Comparison of ENCODE assay signal across 12 mouse cellular contexts in the genomic region with DNA sequence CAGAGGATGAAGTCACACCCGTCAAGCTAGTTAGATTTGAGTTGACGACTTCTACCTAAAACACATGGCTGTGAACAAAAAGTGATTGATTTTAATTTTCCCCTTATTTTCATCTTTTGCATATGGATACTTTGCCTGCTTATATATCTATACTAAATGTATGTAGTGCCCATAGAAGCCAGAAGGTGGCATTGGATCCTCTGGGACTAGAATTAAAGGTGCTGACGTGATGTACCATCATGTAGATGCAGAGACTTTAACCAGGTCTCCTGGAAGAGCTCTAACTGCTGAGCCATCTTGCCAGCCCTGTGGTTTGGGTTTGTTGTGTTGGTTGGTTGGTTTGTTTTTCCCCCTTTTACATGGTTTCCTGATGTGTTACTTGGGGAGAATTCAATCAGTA. TPM values are rescaled to one million over a fixed set of nuclear protein-coding genes. Genes with fewer than 3 reads are reported as not detected.
DNase-seq lines count a peak whose midpoint lies in the region; ATAC-seq and TF ChIP-seq lines count a peak whose summit lies in the region.
"Had no signal": no experiment of that assay in that cellular context is flagged by ENCODE, and none has a peak within 500 bp of the region (broad histone marks: within the 10 kb centered on the region; RNA-seq: fewer than 3 reads in every experiment).

No protein-coding gene starts in this region.

- WGBS in lung, embryonic 14.5 days = 65% methylated on average over 3 of the region's 3 CpGs
- WGBS in liver, postnatal 0 days (ENCODE audit: insufficient replicate concordance) = 69% methylated on average over 3 of the region's 3 CpGs

- no peak for TF ChIP-seq EP300 in liver, postnatal 0 days (IDR thresholded peaks at IDR 0.05; ENCODE audit: low read depth)

- peaks cover 27% of the 10 kb centered on the region for H3K36me3 ChIP-seq in lung, embryonic 14.5 days (ENCODE audit: insufficient read depth)
- H3K36me3 ChIP-seq in E14TG2a.4 (ENCODE audit: insufficient read depth, low read length) = peaks cover 71% of the 10 kb centered on the region
- H3K36me3 ChIP-seq in liver, postnatal 0 days (replicated peaks; ENCODE audit: insufficient read depth, low read length) = peaks cover 28% of the 10 kb centered on the region

- H3K4me1 ChIP-seq in lung, embryonic 14.5 days (ENCODE audit: insufficient read depth) = no peaks in the 10 kb centered on the region
- no peaks in the 10 kb centered on the region for H3K4me1 ChIP-seq in E14TG2a.4 (replicated peaks; ENCODE audit: low read depth, low read length)
- no peaks in the 10 kb centered on the region for H3K4me1 ChIP-seq in liver, postnatal 0 days (ENCODE audit: insufficient read depth)
- H3K4me1 ChIP-seq: lung, embryonic 15.5 days; neural tube, embryonic 12.5 days had no signal

- no peak for ATAC-seq in lung, embryonic 14.5 days (ENCODE audit: insufficient read depth)
- no peak for ATAC-seq in liver, postnatal 0 days

- peak; percentile 44 for TF ChIP-seq CTCF in lung, embryonic 14.5 days (IDR thresholded peaks at IDR 0.05; ENCODE audit: low read depth)
- 0 out of 2 replicates have a peak, but pooled peaks have one; percentile 9 for TF ChIP-seq CTCF in E14TG2a.4 (conservative IDR thresholded peaks at IDR 0.05; ENCODE audit: low read length)
- peak; percentile 47 for TF ChIP-seq CTCF in liver, postnatal 0 days (IDR thresholded peaks at IDR 0.05; ENCODE audit: low read depth)

- no peaks in the 10 kb centered on the region for H3K27me3 ChIP-seq in lung, embryonic 14.5 days (ENCODE audit: insufficient read depth, low read length)
- no peaks in the 10 kb centered on the region for H3K27me3 ChIP-seq in E14TG2a.4 (ENCODE audit: insufficient read depth, low read length)
- H3K27me3 ChIP-seq in liver, postnatal 0 days (ENCODE audit: insufficient read depth, low read length) = no peaks in the 10 kb centered on the region
- H3K27me3 ChIP-seq: lung, embryonic 15.5 days; neural tube, embryonic 12.5 days had no signal

- H3K9me3 ChIP-seq in lung, embryonic 14.5 days (ENCODE audit: low read depth, low read length) = no peaks in the 10 kb centered on the region
- H3K9me3 ChIP-seq in E14TG2a.4 (ENCODE audit: low read length) = no peaks in the 10 kb centered on the region
- H3K9me3 ChIP-seq in liver, postnatal 0 days (ENCODE audit: low read length) = no peaks in the 10 kb centered on the region
- H3K9me3 ChIP-seq: lung, embryonic 15.5 days; neural tube, embryonic 12.5 days had no signal

- peak; percentile 9 for DNase-seq in embryo, embryonic 11 days
- no peak for DNase-seq in embryo, embryonic 10 days (ENCODE audit: low spot score)
- DNase-seq in lung, embryonic 14.5 days = peak; percentile 47
- no peak for DNase-seq in lung, postnatal 14 days
- no peak for DNase-seq in liver, postnatal 0 days
- DNase-seq in right cerebral cortex, postnatal 36 days (ENCODE audit: low spot score in 2 of 2) = no peak
- no peak for DNase-seq in right cerebral cortex, adult 18-20 months
- DNase-seq: heart, postnatal 10 days had no signal

- no peak overlapping the region for H3K4me3 ChIP-seq in lung, embryonic 14.5 days (ENCODE audit: low read depth, low read length)
- no peak overlapping the region for H3K4me3 ChIP-seq in E14TG2a.4 (replicated peaks; ENCODE audit: low read length)
- no peak overlapping the region for H3K4me3 ChIP-seq in liver, postnatal 0 days (ENCODE audit: low read depth, low read length)
- H3K4me3 ChIP-seq: lung, embryonic 15.5 days; neural tube, embryonic 12.5 days had no signal

- no peak overlapping the region for H3K27ac ChIP-seq in lung, embryonic 14.5 days (ENCODE audit: low read depth)
- no peak overlapping the region for H3K27ac ChIP-seq in liver, postnatal 0 days (ENCODE audit: low read depth)
- H3K27ac ChIP-seq: lung, embryonic 15.5 days; neural tube, embryonic 12.5 days had no signal

- H3K4me2 ChIP-seq in lung, embryonic 14.5 days = no peak overlapping the region
- H3K4me2 ChIP-seq in liver, postnatal 0 days (ENCODE audit: low read depth, low read length) = no peak overlapping the region
- H3K4me2 ChIP-seq: lung, embryonic 15.5 days; neural tube, embryonic 12.5 days had no signal

- no peak overlapping the region for H3K9ac ChIP-seq in lung, embryonic 14.5 days
- no peak overlapping the region for H3K9ac ChIP-seq in liver, postnatal 0 days (replicated peaks)
- H3K9ac ChIP-seq: lung, embryonic 15.5 days; neural tube, embryonic 12.5 days had no signal

RNA-seq across cellular contexts. Expression of gene Fgfr1op, which starts 32.4 kb away (rescaled TPM):
- 39.4 and 40.7 TPM in 2 replicates for polyA plus RNA-seq in lung, embryonic 14.5 days (2014; fragmentation: Nextera tagmentation; extraction: Ambion mirVana)
- polyA plus RNA-seq in liver, postnatal 0 days (2015; fragmentation: Nextera tagmentation; extraction: Ambion mirVana) = 8.2 and 8.5 TPM in 2 replicates

RNA-seq across cellular contexts. Expression of gene Ccr6, which starts 38.2 kb away (rescaled TPM):
- polyA plus RNA-seq in lung, embryonic 14.5 days (2014; fragmentation: Nextera tagmentation; extraction: Ambion mirVana) = not detected in 2 replicates
- polyA plus RNA-seq in liver, postnatal 0 days (2015; fragmentation: Nextera tagmentation; extraction: Ambion mirVana) = 0.45 and 1.1 TPM in 2 replicates
- polyA plus RNA-seq: kidney, embryonic 14.5 days; lung, embryonic 15.5 days; neural tube, embryonic 12.5 days had no signal

RNA-seq across cellular contexts. Expression of gene Rnaset2a, which starts 49.8 kb away (rescaled TPM):
- 28.4 and 32.2 TPM in 2 replicates for polyA plus RNA-seq in lung, embryonic 14.5 days (2014; fragmentation: Nextera tagmentation; extraction: Ambion mirVana)
- polyA plus RNA-seq in liver, postnatal 0 days (2015; fragmentation: Nextera tagmentation; extraction: Ambion mirVana) = 27.0 and 28.8 TPM in 2 replicates

RNA-seq across cellular contexts. Expression of gene Gm49673, which starts 50.1 kb away (rescaled TPM):
- polyA plus RNA-seq in lung, embryonic 14.5 days (2014; fragmentation: Nextera tagmentation; extraction: Ambion mirVana) = not detected in 2 replicates
- not detected in 2 replicates for polyA plus RNA-seq in liver, postnatal 0 days (2015; fragmentation: Nextera tagmentation; extraction: Ambion mirVana)

Comparison
In these comparisons a context has a peak if more than half of its experiments do, and no peak if none do; other contexts are left out.
1. DNase-seq: peak in embryo, embryonic 11 days (single experiment) and lung, embryonic 14.5 days (single experiment); none in embryo, embryonic 10 days (single experiment), lung, postnatal 14 days (single experiment), liver, postnatal 0 days (single experiment), right cerebral cortex, postnatal 36 days (0 of 2) and right cerebral cortex, adult 18-20 months (single experiment).
2. Peak in every context shown above with its lines, with median percentiles within 50 percentile points of each other: CTCF ChIP-seq.